Mouse (Mus musculus) thymus, adult 18-20 months (tissue): ENCODE results near the gene Cdh13.
"Not testable (repeated sequence)": the region's sequence is repeated elsewhere in the genome, so short reads cannot be mapped to it uniquely, and the experiment has no call there.

Source experiments
- DNase-seq, 2 experiments: peaks; one replicate each; pipeline ENCODE4 v3.0.0; 2022; ENCODE audit warnings: mixed read lengths in 2 of 2

The Cdh13 gene

GRCm38 (mm10) chr8:118711631-118712030 is 428.1 kb downstream of the Cdh13 start:
- no peak for DNase-seq

- no peak for DNase-seq
Observed at GRCm38 (mm10) chr8:118713111-118713510, 429.6 kb downstream of the Cdh13 start.

- no peak for DNase-seq
Observed at GRCm38 (mm10) chr8:118713596-118713995, 430.1 kb downstream of the Cdh13 start.

GRCm38 (mm10) chr8:118722896-118723295 is 439.4 kb downstream of the Cdh13 start:
- no peak for DNase-seq

GRCm38 (mm10) chr8:118725651-118726050 is 442.1 kb downstream of the Cdh13 start:
- DNase-seq, result no peak

GRCm38 (mm10) chr8:118741781-118742180 is 458.2 kb downstream of the Cdh13 start:
- no peak for DNase-seq

GRCm38 (mm10) chr8:118744991-118745390 is 461.5 kb downstream of the Cdh13 start:
- no peak for DNase-seq

- DNase-seq, result no peak
Observed at GRCm38 (mm10) chr8:118748041-118748604, 464.6 kb downstream of the Cdh13 start.

- DNase-seq, result no peak
Observed at GRCm38 (mm10) chr8:118749191-118749590, 465.7 kb downstream of the Cdh13 start.

- DNase-seq, result no peak
Observed at GRCm38 (mm10) chr8:118749786-118750185, 466.3 kb downstream of the Cdh13 start.

- DNase-seq, result no peak
Observed at GRCm38 (mm10) chr8:118753710-118754109, 470.2 kb downstream of the Cdh13 start.

GRCm38 (mm10) chr8:118754119-118754518 is 470.6 kb downstream of the Cdh13 start:
- no peak for DNase-seq

GRCm38 (mm10) chr8:118777507-118777906 is 494.0 kb downstream of the Cdh13 start:
- DNase-seq, result not testable (repeated sequence)

GRCm38 (mm10) chr8:118778374-118778773 is 494.8 kb downstream of the Cdh13 start:
- DNase-seq, result no peak

GRCm38 (mm10) chr8:118785646-118786045 is 502.1 kb downstream of the Cdh13 start:
- DNase-seq, result no peak

- DNase-seq, result no peak
Observed at GRCm38 (mm10) chr8:118789649-118790048, 506.1 kb downstream of the Cdh13 start.

GRCm38 (mm10) chr8:118794886-118795285 is 511.4 kb downstream of the Cdh13 start:
- DNase-seq, result no peak

- DNase-seq, result no peak
Observed at GRCm38 (mm10) chr8:118796491-118796890, 513.0 kb downstream of the Cdh13 start.

GRCm38 (mm10) chr8:118797127-118797526 is 513.6 kb downstream of the Cdh13 start:
- DNase-seq, result no peak

- no peak for DNase-seq
Observed at GRCm38 (mm10) chr8:118803168-118803567, 519.6 kb downstream of the Cdh13 start.

GRCm38 (mm10) chr8:118809660-118810059 is 526.1 kb downstream of the Cdh13 start:
- no peak for DNase-seq

- DNase-seq, result no peak
Observed at GRCm38 (mm10) chr8:118815055-118815454, 531.5 kb downstream of the Cdh13 start.

GRCm38 (mm10) chr8:118826761-118827160 is 543.2 kb downstream of the Cdh13 start:
- DNase-seq, result no peak

- DNase-seq, result no peak
Observed at GRCm38 (mm10) chr8:118827726-118828125, 544.2 kb downstream of the Cdh13 start.

- DNase-seq, result no peak
Observed at GRCm38 (mm10) chr8:118830291-118830690, 546.8 kb downstream of the Cdh13 start.
